Mouse (Mus musculus): Measurements from ENCODE around the gene Btaf1.

Btaf1 gene

DNA sequence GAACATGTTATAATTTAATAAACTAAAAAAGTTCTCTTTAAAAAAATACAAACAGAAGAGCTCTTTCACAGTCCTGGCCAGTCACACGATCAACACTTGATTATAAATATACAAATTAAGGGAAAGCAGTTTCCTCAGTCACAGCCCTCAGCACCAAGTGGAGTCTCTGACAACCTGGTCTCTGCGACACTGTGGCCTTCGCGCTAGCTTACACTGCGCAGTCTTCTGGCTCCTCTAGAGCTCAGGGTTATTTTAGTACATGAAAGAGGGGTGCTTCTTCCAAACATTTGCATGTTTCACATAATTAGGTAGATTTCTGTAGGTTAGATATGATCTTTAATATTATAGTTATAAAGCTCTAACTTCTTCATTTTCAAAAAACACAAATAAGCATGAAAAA is 96.3 kb downstream of the Btaf1 start:
- DNase-seq (ENCODE audit: low spot score), result no peak

GRCm38 (mm10) chr19:37025839-37026319 is 100.0 kb downstream of the Btaf1 start:
- peak; percentile 11 for DNase-seq (ENCODE audit: low spot score)

GRCm38 (mm10) chr19:37026408-37026807 is 100.5 kb downstream of the Btaf1 start:
- peak; percentile 9 for DNase-seq (ENCODE audit: low spot score)

DNA sequence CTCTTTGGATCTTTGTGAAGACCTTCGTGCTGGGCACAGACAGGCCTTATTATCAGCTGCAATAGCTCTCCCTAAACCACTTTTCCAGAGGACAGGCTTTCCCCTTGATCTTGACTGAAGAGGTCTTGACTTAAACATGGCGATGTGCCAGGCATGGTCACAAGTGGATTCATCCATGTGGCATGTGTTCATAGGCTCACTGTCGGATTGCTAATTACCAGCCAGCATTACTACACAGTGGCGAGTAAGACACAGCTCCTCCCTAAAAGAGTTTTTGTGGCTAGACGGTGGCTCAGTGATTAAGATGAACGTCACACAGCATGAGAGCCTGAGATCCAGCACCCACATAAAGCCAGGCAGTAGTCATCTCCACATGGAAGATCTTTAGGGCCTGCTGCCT is 103.9 kb downstream of the Btaf1 start:
- no peak for DNase-seq (ENCODE audit: low spot score)

DNA sequence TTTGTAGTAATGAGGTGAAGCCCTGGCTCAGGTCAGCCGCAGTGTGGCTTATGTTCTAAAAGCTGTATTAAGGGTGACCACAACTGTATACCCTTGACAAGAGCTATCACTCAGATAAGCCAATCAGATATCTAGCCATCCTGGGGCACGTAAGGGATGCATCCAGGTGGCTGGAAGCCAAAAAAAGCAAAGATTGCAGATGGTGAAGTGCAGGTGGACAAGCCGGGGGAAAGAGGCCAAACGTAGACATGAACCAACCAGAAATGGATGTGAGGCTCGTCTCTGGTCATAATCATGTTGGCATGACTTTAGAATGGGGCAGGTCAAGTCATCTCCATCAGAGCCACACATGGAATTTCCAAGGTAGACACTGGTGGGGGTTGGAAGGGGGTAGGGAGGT is 105.6 kb downstream of the Btaf1 start:
- no peak for DNase-seq (ENCODE audit: low spot score)

DNA sequence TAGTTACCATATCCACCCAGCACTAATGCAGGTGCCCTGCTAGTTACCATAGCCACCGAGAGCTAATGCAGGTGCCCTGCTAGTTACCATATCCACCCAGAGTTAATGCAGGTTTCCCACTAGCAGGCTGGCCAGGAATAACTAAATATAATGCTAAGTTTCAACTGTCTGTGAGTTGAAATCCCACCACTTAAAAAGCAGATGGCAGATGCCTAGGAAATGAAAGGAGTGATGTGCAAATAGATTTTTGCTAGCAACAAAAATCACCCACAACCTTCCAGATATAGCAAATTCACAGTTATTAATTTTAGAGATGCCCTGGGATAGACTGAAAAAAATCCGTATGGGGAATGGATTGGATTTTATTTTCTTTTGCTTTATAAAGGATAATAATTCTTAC is 106.5 kb downstream of the Btaf1 start:
- no peak for DNase-seq (ENCODE audit: low spot score)

- no peak for DNase-seq (ENCODE audit: low spot score)
Measured at GRCm38 (mm10) chr19:37040906-37041305, 115.0 kb downstream of the Btaf1 start.

DNA sequence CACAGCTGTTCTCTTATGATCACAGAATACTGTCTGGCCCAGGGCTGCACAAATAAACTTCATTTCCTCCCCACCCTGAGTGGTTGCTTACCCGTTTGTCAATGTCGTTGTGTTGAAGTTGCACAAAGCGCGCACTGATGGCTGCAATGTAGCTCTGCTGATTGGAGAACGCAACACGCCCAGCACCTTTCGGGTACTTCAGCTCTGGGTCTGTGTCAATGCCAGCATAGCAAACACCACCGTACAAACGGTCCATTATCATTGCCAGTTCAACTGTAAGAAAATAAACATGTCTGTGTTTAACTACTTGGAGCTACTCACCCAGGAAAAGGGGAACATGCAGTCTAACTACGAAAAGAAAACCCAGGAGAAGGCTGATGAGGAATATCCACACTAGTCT is 118.6 kb downstream of the Btaf1 start:
- no peak for DNase-seq (ENCODE audit: low spot score)

- DNase-seq (ENCODE audit: low spot score), result no peak
Measured at GRCm38 (mm10) chr19:37048507-37048906, 122.6 kb downstream of the Btaf1 start.

DNA sequence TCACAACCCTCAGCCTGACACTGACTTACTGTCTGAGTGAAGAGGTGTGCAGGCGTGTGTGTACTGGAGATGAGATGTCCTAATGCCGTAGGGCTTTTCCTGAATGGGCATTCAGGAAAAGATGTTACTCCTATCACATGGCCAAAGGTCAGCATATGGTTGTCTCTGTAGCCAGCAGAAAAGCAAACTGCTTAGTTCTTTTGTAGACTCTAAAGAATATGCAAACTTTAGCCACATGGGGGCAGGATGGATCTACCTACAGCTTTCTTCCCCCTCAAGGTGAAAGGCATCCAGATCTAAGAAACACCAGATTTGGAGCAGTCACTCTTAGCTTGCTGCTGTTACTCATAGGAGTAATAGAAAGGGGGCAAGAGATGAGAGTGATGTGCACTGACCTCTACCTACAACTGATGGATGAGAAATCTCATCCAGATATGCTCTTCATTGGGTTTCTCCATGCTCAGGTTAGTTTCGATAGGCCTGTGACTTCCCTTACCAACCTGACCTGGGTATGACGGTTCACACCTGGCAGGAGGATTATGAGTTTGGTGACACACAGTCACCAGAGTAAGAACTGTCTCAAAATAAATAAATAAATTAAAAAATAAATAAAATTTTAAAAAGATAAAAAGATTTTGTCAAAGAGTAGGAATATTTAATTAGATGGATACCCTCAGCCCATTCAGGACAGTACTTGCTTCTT is 124.9 kb downstream of the Btaf1 start:
- peak; percentile 84 for DNase-seq (ENCODE audit: low spot score)

DNA sequence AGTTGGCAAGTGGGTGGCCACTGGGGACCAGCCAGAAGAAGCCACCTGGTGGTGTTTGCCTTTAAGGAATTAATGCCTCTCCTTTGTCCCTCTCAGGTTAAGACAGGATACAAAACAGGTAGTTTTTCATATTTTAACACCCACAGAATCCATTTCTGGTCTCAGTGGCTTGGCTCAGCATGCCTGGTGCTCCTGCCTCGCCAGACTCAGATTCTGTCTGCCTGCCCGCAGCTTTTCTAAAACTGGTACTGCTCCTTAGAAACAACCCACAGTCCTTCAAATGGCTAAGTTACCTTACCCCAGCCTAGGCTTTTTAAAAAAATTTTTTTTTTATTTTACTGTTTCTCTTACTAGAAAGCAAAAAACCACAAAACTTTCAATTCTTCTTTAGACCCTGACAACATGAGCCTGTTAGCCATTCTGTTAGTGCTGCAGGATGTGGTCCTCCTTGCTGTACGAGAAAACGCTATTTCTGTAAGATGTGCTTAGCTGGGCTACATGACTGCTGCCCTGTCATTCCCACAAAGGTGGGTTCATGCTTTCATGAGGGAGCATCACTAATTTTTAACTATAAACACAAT is 130.2 kb downstream of the Btaf1 start:
- DNase-seq (ENCODE audit: low spot score), result no peak

GRCm38 (mm10) chr19:37057161-37057905 is 131.5 kb downstream of the Btaf1 start:
- peak; percentile 63 for DNase-seq (ENCODE audit: low spot score)

- peak; percentile 66 for DNase-seq (ENCODE audit: low spot score)
Measured at GRCm38 (mm10) chr19:37059623-37060022, 133.7 kb downstream of the Btaf1 start.

GRCm38 (mm10) chr19:37060078-37060477 is 134.2 kb downstream of the Btaf1 start:
- peak; percentile 24 for DNase-seq (ENCODE audit: low spot score)

Measured in adipocyte (in vitro differentiated cells).